Mouse (Mus musculus): ENCODE measurements at regions not wholly inside any gene's neighbourhood (a gene's known extent, or its start where the extent isn't known, plus 50 kb on each side); places are given as distances from the start of the nearest gene placed in this dataset.

GRCm38 (mm10) chr1:92749475-92749874 lies 82.0 kb upstream of the Gpc1 start:
- no peaks in the 10 kb centered on the region for H3K36me3 ChIP-seq
- WGBS, result 44% methylated on average over 7 of the region's 7 CpGs
- no peak for ATAC-seq (ENCODE audit: borderline replicate concordance, extremely low read depth, low FRiP score, low TSS enrichment)

GRCm38 (mm10) chr1:92745284-92745683 lies 86.2 kb upstream of the Gpc1 start:
- Histone ChIP-seq H3K9me3 (no peaks in the 10 kb centered on the region), H3K4me3 (no peak overlapping the region), H3K4me2 (no peak overlapping the region), H3K9ac (no peak overlapping the region), H3K4me1 (peaks cover 4% of the 10 kb centered on the region; the same call in 1 of the 2 replicates), H3K36me3 (no peaks in the 10 kb centered on the region), H3K27me3 (no peaks in the 10 kb centered on the region), H3K27ac (no peak overlapping the region)
- 73% methylated on average over 5 of the region's 5 CpGs for WGBS
- no peak for ATAC-seq (ENCODE audit: borderline replicate concordance, extremely low read depth, low FRiP score, low TSS enrichment)

More at GRCm38 (mm10) chr1:92749475-92749874, 82.0 kb upstream of the Gpc1 start:
- H3K27me3 ChIP-seq, result no peaks in the 10 kb centered on the region
- H3K9ac ChIP-seq, result no peak overlapping the region
- H3K9me3 ChIP-seq, result no peaks in the 10 kb centered on the region
- H3K27ac ChIP-seq, result no peak overlapping the region
- H3K4me2 ChIP-seq, result no peak overlapping the region
- H3K4me1 ChIP-seq, result peaks cover 11% of the 10 kb centered on the region
- no peak overlapping the region for H3K4me3 ChIP-seq

GRCm38 (mm10) chr1:92744528-92745241 lies 86.8 kb upstream of the Gpc1 start:
- H3K36me3 ChIP-seq, result no peaks in the 10 kb centered on the region
- WGBS, result 34% methylated on average over 9 of the region's 9 CpGs
- H3K9me3 ChIP-seq, result no peaks in the 10 kb centered on the region
- no peak overlapping the region for H3K27ac ChIP-seq
- H3K4me2 ChIP-seq, result no peak overlapping the region
- H3K27me3 ChIP-seq, result no peaks in the 10 kb centered on the region
- H3K4me1 ChIP-seq, result peaks cover 4% of the 10 kb centered on the region; the same call in 1 of the 2 replicates
- no peak overlapping the region for H3K9ac ChIP-seq
- H3K4me3 ChIP-seq, result no peak overlapping the region
- ATAC-seq (ENCODE audit: borderline replicate concordance, extremely low read depth, low FRiP score, low TSS enrichment), result peak; percentile 31; the same call in 1 of the 2 replicates

GRCm38 (mm10) chr1:92742881-92743621 lies 88.4 kb upstream of the Gpc1 start:
- Histone ChIP-seq H3K4me1 (peaks cover 4% of the 10 kb centered on the region; the same call in 1 of the 2 replicates), H3K4me3 (no peak overlapping the region), H3K36me3 (no peaks in the 10 kb centered on the region), H3K27ac (no peak overlapping the region), H3K9me3 (no peaks in the 10 kb centered on the region), H3K27me3 (no peaks in the 10 kb centered on the region), H3K4me2 (no peak overlapping the region), H3K9ac (no peak overlapping the region)
- 33% methylated on average over 4 of the region's 4 CpGs for WGBS
- ATAC-seq (ENCODE audit: borderline replicate concordance, extremely low read depth, low FRiP score, low TSS enrichment), result no peak; the same call in 1 of the 2 replicates

GRCm38 (mm10) chr1:92742300-92742699 lies 89.1 kb upstream of the Gpc1 start:
- no peak overlapping the region for H3K4me3 ChIP-seq
- H3K4me2 ChIP-seq, result no peak overlapping the region
- no peak for ATAC-seq (ENCODE audit: borderline replicate concordance, extremely low read depth, low FRiP score, low TSS enrichment)
- H3K4me1 ChIP-seq, result peaks cover 4% of the 10 kb centered on the region; the same call in 1 of the 2 replicates
- H3K9ac ChIP-seq, result no peak overlapping the region
- no peak overlapping the region for H3K27ac ChIP-seq
- H3K9me3 ChIP-seq, result no peaks in the 10 kb centered on the region
- no peaks in the 10 kb centered on the region for H3K36me3 ChIP-seq
- peaks cover 3% of the 10 kb centered on the region; the same call in 1 of the 2 replicates for H3K27me3 ChIP-seq
- WGBS, result 79% methylated on average over 6 of the region's 6 CpGs

- H3K27ac ChIP-seq, result no peak overlapping the region
- H3K4me2 ChIP-seq, result no peak overlapping the region
- no peak overlapping the region for H3K9ac ChIP-seq
- H3K36me3 ChIP-seq, result no peaks in the 10 kb centered on the region
- peaks cover 3% of the 10 kb centered on the region; the same call in 1 of the 2 replicates for H3K27me3 ChIP-seq
- peaks cover 4% of the 10 kb centered on the region; the same call in 1 of the 2 replicates for H3K4me1 ChIP-seq
- H3K9me3 ChIP-seq, result no peaks in the 10 kb centered on the region
- 67% methylated on average over 5 of the region's 5 CpGs for WGBS
- no peak for ATAC-seq (ENCODE audit: borderline replicate concordance, extremely low read depth, low FRiP score, low TSS enrichment)
- no peak overlapping the region for H3K4me3 ChIP-seq
Measured at GRCm38 (mm10) chr1:92741047-92741446, 90.4 kb upstream of the Gpc1 start.

- Histone ChIP-seq H3K4me2 (no peak overlapping the region), H3K4me3 (no peak overlapping the region), H3K9ac (no peak overlapping the region), H3K36me3 (no peaks in the 10 kb centered on the region), H3K27ac (no peak overlapping the region), H3K4me1 (no peaks in the 10 kb centered on the region), H3K27me3 (peaks cover 3% of the 10 kb centered on the region; the same call in 1 of the 2 replicates), H3K9me3 (no peaks in the 10 kb centered on the region)
- ATAC-seq (ENCODE audit: borderline replicate concordance, extremely low read depth, low FRiP score, low TSS enrichment), result no peak
- WGBS, result 41% methylated on average over 11 of the region's 11 CpGs
Measured at GRCm38 (mm10) chr1:92737600-92738197, 89.1 kb upstream of the Otos start.

GRCm38 (mm10) chr1:92736411-92736810 lies 87.8 kb upstream of the Otos start:
- no peaks in the 10 kb centered on the region for H3K9me3 ChIP-seq
- H3K9ac ChIP-seq, result no peak overlapping the region
- H3K27ac ChIP-seq, result no peak overlapping the region
- H3K27me3 ChIP-seq, result peaks cover 3% of the 10 kb centered on the region; the same call in 1 of the 2 replicates
- H3K36me3 ChIP-seq, result no peaks in the 10 kb centered on the region
- WGBS, result 49% methylated on average over 7 of the region's 7 CpGs
- no peak for ATAC-seq (ENCODE audit: borderline replicate concordance, extremely low read depth, low FRiP score, low TSS enrichment)
- no peak overlapping the region for H3K4me3 ChIP-seq
- no peaks in the 10 kb centered on the region for H3K4me1 ChIP-seq
- no peak overlapping the region for H3K4me2 ChIP-seq

GRCm38 (mm10) chr1:92733732-92734131 lies 85.1 kb upstream of the Otos start:
- 59% methylated on average over 8 of the region's 8 CpGs for WGBS
- Histone ChIP-seq H3K9me3 (no peaks in the 10 kb centered on the region), H3K27me3 (peaks cover 3% of the 10 kb centered on the region), H3K36me3 (no peaks in the 10 kb centered on the region), H3K9ac (no peak overlapping the region), H3K4me2 (no peak overlapping the region), H3K4me3 (no peak overlapping the region), H3K27ac (no peak overlapping the region), H3K4me1 (no peaks in the 10 kb centered on the region)
- ATAC-seq (ENCODE audit: borderline replicate concordance, extremely low read depth, low FRiP score, low TSS enrichment), result no peak

- no peak overlapping the region for H3K9ac ChIP-seq
- WGBS, result 73% methylated on average over 11 of the region's 11 CpGs
- no peaks in the 10 kb centered on the region; the same call in 1 of the 2 replicates for H3K27me3 ChIP-seq
- H3K27ac ChIP-seq, result no peak overlapping the region
- H3K9me3 ChIP-seq, result no peaks in the 10 kb centered on the region
- H3K4me1 ChIP-seq, result no peaks in the 10 kb centered on the region
- no peak overlapping the region for H3K4me2 ChIP-seq
- H3K4me3 ChIP-seq, result no peak overlapping the region
- no peaks in the 10 kb centered on the region for H3K36me3 ChIP-seq
- ATAC-seq (ENCODE audit: borderline replicate concordance, extremely low read depth, low FRiP score, low TSS enrichment), result no peak
Measured at GRCm38 (mm10) chr1:92731353-92732282, 83.0 kb upstream of the Otos start.

GRCm38 (mm10) chr1:92730576-92730975 lies 81.9 kb upstream of the Otos start:
- ATAC-seq (ENCODE audit: borderline replicate concordance, extremely low read depth, low FRiP score, low TSS enrichment), result no peak
- Histone ChIP-seq H3K4me1 (no peaks in the 10 kb centered on the region), H3K27ac (no peak overlapping the region), H3K4me3 (no peak overlapping the region), H3K9me3 (no peaks in the 10 kb centered on the region), H3K36me3 (no peaks in the 10 kb centered on the region), H3K9ac (no peak overlapping the region), H3K4me2 (no peak overlapping the region), H3K27me3 (no peaks in the 10 kb centered on the region; the same call in 1 of the 2 replicates)
- whole genome bisulfite sequencing, result 75% methylated on average over 6 of the region's 6 CpGs
